In the genomic region with DNA sequence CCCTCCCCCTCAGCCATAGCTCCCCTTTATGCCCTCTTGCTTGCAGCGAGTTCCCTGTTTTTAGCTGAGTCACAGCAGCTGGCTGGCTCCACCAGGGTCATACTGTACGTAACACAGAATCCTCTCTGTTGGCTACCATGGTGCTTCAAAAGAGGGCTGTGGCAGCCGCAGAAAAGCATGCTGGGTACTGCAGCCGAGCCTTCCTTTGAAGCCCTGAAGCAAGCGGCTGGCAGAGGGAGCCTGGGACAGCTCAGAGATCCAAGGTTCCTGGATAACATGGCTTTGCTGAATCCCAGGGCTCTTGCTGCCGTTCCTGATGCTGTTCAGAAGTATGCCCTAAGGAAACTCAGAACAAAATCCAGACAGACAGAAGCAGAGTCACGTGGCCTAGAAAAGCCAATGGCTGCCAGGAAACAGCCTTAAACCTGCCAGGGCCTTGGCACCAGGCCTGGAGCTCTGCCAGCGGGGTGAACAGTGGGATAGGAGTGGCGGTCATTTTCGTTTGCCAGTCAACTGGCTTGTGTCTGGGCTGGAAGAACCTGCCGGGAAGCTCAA, we compare ENCODE assay signal across 8 mouse cellular contexts.
DNase-seq lines count a peak whose midpoint lies in the region; ATAC-seq and TF ChIP-seq lines count a peak whose summit lies in the region.

No protein-coding gene starts in this region.

- peak; percentile 11 for DNase-seq in midbrain, embryonic 10.5 days (ENCODE audit: low spot score)
- DNase-seq in midbrain, embryonic 11.5 days (ENCODE audit: low spot score, missing footprints), result no peak
- DNase-seq in cerebellum, postnatal 14 days, result peak; percentile 93 to 94
- peak; percentile 40 for DNase-seq in gastrocnemius, postnatal 14 days
- peak; percentile 34 to 55 for DNase-seq in right cerebral cortex, adult 2 months (ENCODE audit: low spot score in 2 of 2)
- DNase-seq in embryo, embryonic 10 days (ENCODE audit: low spot score), result no peak

- no peak overlapping the region for H3K4me2 ChIP-seq in midbrain, embryonic 11.5 days
- 0 out of 2 replicates have a peak overlapping the region, but pooled peaks have one; percentile 6 for H3K4me2 ChIP-seq in intestine, postnatal 0 days (replicated peaks; ENCODE audit: low read depth)
- H3K4me2 ChIP-seq in limb, embryonic 15.5 days, result peak overlapping the region; percentile 30

- intact Hi-C loops in gastrocnemius, postnatal 14 days (cut with DNase I; ENCODE audit: low total_unique reads), result no loop called here

- 81% methylated on average over 11 of the region's 11 CpGs for WGBS in midbrain, embryonic 10.5 days
- 81% methylated on average over 11 of the region's 11 CpGs for WGBS in midbrain, embryonic 11.5 days
- 70% methylated on average over 11 of the region's 11 CpGs for WGBS in intestine, postnatal 0 days
- 43% methylated on average over 11 of the region's 11 CpGs for WGBS in limb, embryonic 15.5 days

- no peaks in the 10 kb centered on the region for H3K9me3 ChIP-seq in midbrain, embryonic 10.5 days (replicated peaks)
- H3K9me3 ChIP-seq in midbrain, embryonic 11.5 days (ENCODE audit: control insufficient read depth, low read length), result no peaks in the 10 kb centered on the region
- no peaks in the 10 kb centered on the region for H3K9me3 ChIP-seq in intestine, postnatal 0 days (ENCODE audit: control insufficient read depth)
- no peaks in the 10 kb centered on the region for H3K9me3 ChIP-seq in limb, embryonic 15.5 days

- TF ChIP-seq CTCF in intestine, postnatal 0 days (IDR thresholded peaks at IDR 0.05; ENCODE audit: low read depth), result no peak

- no peaks in the 10 kb centered on the region for H3K36me3 ChIP-seq in midbrain, embryonic 10.5 days
- H3K36me3 ChIP-seq in midbrain, embryonic 11.5 days (ENCODE audit: control insufficient read depth, insufficient read depth, low read length), result no peaks in the 10 kb centered on the region
- H3K36me3 ChIP-seq in intestine, postnatal 0 days (ENCODE audit: control insufficient read depth, insufficient read depth), result no peaks in the 10 kb centered on the region
- no peaks in the 10 kb centered on the region for H3K36me3 ChIP-seq in limb, embryonic 15.5 days

- no peak overlapping the region for H3K27ac ChIP-seq in midbrain, embryonic 10.5 days (replicated peaks)
- H3K27ac ChIP-seq in midbrain, embryonic 11.5 days (ENCODE audit: low read depth, low read length), result no peak overlapping the region
- H3K27ac ChIP-seq in intestine, postnatal 0 days (ENCODE audit: low read depth, low read length), result no peak overlapping the region
- H3K27ac ChIP-seq in limb, embryonic 15.5 days, result peak overlapping the region; percentile 58; the same call in 1 of the 2 replicates

- H3K4me1 ChIP-seq in midbrain, embryonic 10.5 days, result no peaks in the 10 kb centered on the region
- H3K4me1 ChIP-seq in midbrain, embryonic 11.5 days (ENCODE audit: control insufficient read depth, insufficient read depth, low read length), result no peaks in the 10 kb centered on the region
- no peaks in the 10 kb centered on the region for H3K4me1 ChIP-seq in intestine, postnatal 0 days (replicated peaks; ENCODE audit: control insufficient read depth, insufficient read depth, low read length)
- peaks cover 7% of the 10 kb centered on the region for H3K4me1 ChIP-seq in limb, embryonic 15.5 days

- H3K27me3 ChIP-seq in midbrain, embryonic 10.5 days (ENCODE audit: low read depth, poor library complexity, severe bottlenecking), result no peaks in the 10 kb centered on the region
- H3K27me3 ChIP-seq in midbrain, embryonic 11.5 days (ENCODE audit: control insufficient read depth, insufficient read depth, low read length), result no peaks in the 10 kb centered on the region
- no peaks in the 10 kb centered on the region for H3K27me3 ChIP-seq in intestine, postnatal 0 days (replicated peaks; ENCODE audit: control insufficient read depth, insufficient read depth, low read length)
- no peaks in the 10 kb centered on the region for H3K27me3 ChIP-seq in limb, embryonic 15.5 days

- ATAC-seq in midbrain, embryonic 11.5 days (ENCODE audit: low FRiP score), result no peak
- no peak for ATAC-seq in intestine, postnatal 0 days
- ATAC-seq in limb, embryonic 15.5 days (ENCODE audit: insufficient number of reproducible peaks, low FRiP score, low TSS enrichment, low read depth), result peak; percentile 65; the same call in 1 of the 2 replicates

- no peak overlapping the region for H3K9ac ChIP-seq in midbrain, embryonic 11.5 days (ENCODE audit: low read length)
- no peak overlapping the region for H3K9ac ChIP-seq in intestine, postnatal 0 days (ENCODE audit: low read depth, low read length)
- H3K9ac ChIP-seq in limb, embryonic 15.5 days, result no peak overlapping the region

- H3K4me3 ChIP-seq in midbrain, embryonic 10.5 days, result no peak overlapping the region
- H3K4me3 ChIP-seq in midbrain, embryonic 11.5 days (ENCODE audit: low read depth, low read length), result no peak overlapping the region
- no peak overlapping the region for H3K4me3 ChIP-seq in intestine, postnatal 0 days (ENCODE audit: low read depth, low read length)
- 0 out of 2 replicates have a peak overlapping the region, but pooled peaks have one; percentile 7 for H3K4me3 ChIP-seq in limb, embryonic 15.5 days

Comparison
In these comparisons a context has a peak if more than half of its experiments do, and no peak if none do; other contexts are left out.
1. DNase-seq: peak in midbrain, embryonic 10.5 days (single experiment), cerebellum, postnatal 14 days (2 of 2), gastrocnemius, postnatal 14 days (single experiment) and right cerebral cortex, adult 2 months (2 of 2); none in midbrain, embryonic 11.5 days (single experiment) and embryo, embryonic 10 days (single experiment).